Mouse (Mus musculus) A20 (cell line): ENCODE data around the gene Mindy1.

Experiments used
- DNase-seq: peaks from one replicate; pipeline ENCODE4 v3.0.0-alpha.2; 2011; ENCODE audit warnings: low read depth, low spot score

The Mindy1 gene

GRCm38 (mm10) chr3:95293537-95293936 lies 12.4 kb downstream of the Mindy1 start:
- DNase-seq: no peak

- DNase-seq: no peak
Observed at GRCm38 (mm10) chr3:95294316-95294715, 13.2 kb downstream of the Mindy1 start.

- no peak for DNase-seq
Observed at GRCm38 (mm10) chr3:95294718-95295117, 13.6 kb downstream of the Mindy1 start.

- no peak for DNase-seq
Observed at GRCm38 (mm10) chr3:95295321-95296102, 14.4 kb downstream of the Mindy1 start.

GRCm38 (mm10) chr3:95296103-95296469 lies 14.9 kb downstream of the Mindy1 start:
- peak; percentile 44 for DNase-seq

- DNase-seq: no peak
Observed at GRCm38 (mm10) chr3:95298018-95298417, 16.9 kb downstream of the Mindy1 start.

GRCm38 (mm10) chr3:95301204-95301796 lies 20.2 kb downstream of the Mindy1 start:
- no peak for DNase-seq

- DNase-seq: no peak
Observed at GRCm38 (mm10) chr3:95306244-95306643, 25.1 kb downstream of the Mindy1 start.

GRCm38 (mm10) chr3:95307100-95307499 lies 26.0 kb downstream of the Mindy1 start, which contains the start of gene Anxa9:
Gene Anxa9, minus strand, starts transcription at chr3:95307176.
- no peak for DNase-seq

GRCm38 (mm10) chr3:95310496-95310895 lies 29.4 kb downstream of the Mindy1 start:
- no peak for DNase-seq

- peak; percentile 86 for DNase-seq
Observed at GRCm38 (mm10) chr3:95310968-95311882, 30.1 kb downstream of the Mindy1 start.

GRCm38 (mm10) chr3:95312623-95313022 lies 31.5 kb downstream of the Mindy1 start:
- DNase-seq: peak; percentile 63

GRCm38 (mm10) chr3:95313476-95313875 lies 32.3 kb downstream of the Mindy1 start:
- DNase-seq: peak; percentile 74

GRCm38 (mm10) chr3:95314075-95314474 lies 32.9 kb downstream of the Mindy1 start:
- DNase-seq: no peak

GRCm38 (mm10) chr3:95314486-95315093 lies 33.4 kb downstream of the Mindy1 start, which contains the start of gene Cers2:
Gene Cers2, plus strand, starts transcription at chr3:95314791.
- peak; percentile 69 for DNase-seq

GRCm38 (mm10) chr3:95315094-95315843 lies 34.1 kb downstream of the Mindy1 start:
- peak; percentile 93 for DNase-seq

- DNase-seq: no peak
Observed at GRCm38 (mm10) chr3:95315844-95316550, 34.9 kb downstream of the Mindy1 start.

GRCm38 (mm10) chr3:95317414-95318080 lies 36.4 kb downstream of the Mindy1 start:
- DNase-seq: peak; percentile 80

GRCm38 (mm10) chr3:95318548-95318947 lies 37.4 kb downstream of the Mindy1 start:
- no peak for DNase-seq

- DNase-seq: peak; percentile 65
Observed at GRCm38 (mm10) chr3:95319110-95319509, 38.0 kb downstream of the Mindy1 start.
